Comparison of ENCODE assay signal across 8 mouse cellular contexts in genomic region chr2:13793969-13794363, GRCm38 (mm10). TPM values are rescaled to one million over a fixed set of nuclear protein-coding genes. Genes with fewer than 3 reads are reported as not detected.
A peak's percentile ranks its signal among the peaks of the same experiment; 100 is the strongest.
DNase-seq lines count a peak whose midpoint lies in the region; ATAC-seq lines count a peak whose summit lies in the region.

TSS of gene St8sia6 (minus strand) at chr2:13794064.

- H3K9me3 ChIP-seq in kidney, embryonic 14.5 days (ENCODE audit: control insufficient read depth, low read length): no peaks in the 10 kb centered on the region
- no peaks in the 10 kb centered on the region for H3K9me3 ChIP-seq in hindbrain, embryonic 12.5 days (replicated peaks)
- no peaks in the 10 kb centered on the region for H3K9me3 ChIP-seq in midbrain, embryonic 12.5 days

- no peak within 1 kb of the TSS for H3K27ac ChIP-seq in kidney, embryonic 14.5 days (ENCODE audit: low read depth, low read length)
- no peak within 1 kb of the TSS for H3K27ac ChIP-seq in brown adipose tissue, adult 24 weeks (replicated peaks; ENCODE audit: low read depth, low read length)
- H3K27ac ChIP-seq in hindbrain, embryonic 12.5 days: no peak within 1 kb of the TSS
- H3K27ac ChIP-seq in midbrain, embryonic 12.5 days (replicated peaks): no peak within 1 kb of the TSS

- H3K4me1 ChIP-seq in kidney, embryonic 14.5 days (ENCODE audit: control insufficient read depth, insufficient read depth, low read length): no peaks in the 10 kb centered on the region
- H3K4me1 ChIP-seq in brown adipose tissue, adult 24 weeks (ENCODE audit: control insufficient read depth, insufficient read depth, insufficient read length, low read length): no peaks in the 10 kb centered on the region
- H3K4me1 ChIP-seq in hindbrain, embryonic 12.5 days: 0 out of 2 replicates have a peak, but pooled peaks cover 3% of the 10 kb centered on the region
- H3K4me1 ChIP-seq in midbrain, embryonic 12.5 days: 0 out of 2 replicates have a peak, but pooled peaks cover 5% of the 10 kb centered on the region

- H3K4me3 ChIP-seq in kidney, embryonic 14.5 days (ENCODE audit: low read length): peak within 1 kb of the TSS; percentile 65
- peak within 1 kb of the TSS; percentile 64 for H3K4me3 ChIP-seq in brown adipose tissue, adult 24 weeks (ENCODE audit: insufficient read depth, low read depth, low read length)
- H3K4me3 ChIP-seq in hindbrain, embryonic 12.5 days: peak within 1 kb of the TSS; percentile 63
- peak within 1 kb of the TSS; percentile 64 for H3K4me3 ChIP-seq in midbrain, embryonic 12.5 days

- H3K4me2 ChIP-seq in kidney, embryonic 14.5 days (replicated peaks; ENCODE audit: low read depth, low read length): peak within 1 kb of the TSS; percentile 99
- peak within 1 kb of the TSS; percentile 97 for H3K4me2 ChIP-seq in hindbrain, embryonic 12.5 days (replicated peaks)
- H3K4me2 ChIP-seq in midbrain, embryonic 12.5 days (replicated peaks): peak within 1 kb of the TSS; percentile 95

- 40% methylated on average over 8 of the region's 8 CpGs for WGBS in kidney, embryonic 14.5 days
- 56% methylated on average over 8 of the region's 8 CpGs for WGBS in hindbrain, embryonic 12.5 days
- WGBS in midbrain, embryonic 12.5 days: 58% methylated on average over 8 of the region's 8 CpGs

- H3K27me3 ChIP-seq in kidney, embryonic 14.5 days (ENCODE audit: control insufficient read depth, insufficient read depth, low read length): peaks cover 23% of the 10 kb centered on the region
- H3K27me3 ChIP-seq in hindbrain, embryonic 12.5 days: peaks cover 33% of the 10 kb centered on the region
- peaks cover 34% of the 10 kb centered on the region for H3K27me3 ChIP-seq in midbrain, embryonic 12.5 days

- H3K9ac ChIP-seq in kidney, embryonic 14.5 days (ENCODE audit: low read depth, low read length): peak within 1 kb of the TSS; percentile 47; the same call in 1 of the 2 replicates
- peak within 1 kb of the TSS; percentile 77 for H3K9ac ChIP-seq in hindbrain, embryonic 12.5 days
- H3K9ac ChIP-seq in midbrain, embryonic 12.5 days (replicated peaks): peak within 1 kb of the TSS; percentile 63

- DNase-seq in kidney, postnatal 14 days: no peak
- no peak for DNase-seq in urinary bladder, postnatal 4 days (ENCODE audit: low spot score in 2 of 2)
- DNase-seq in right cerebral cortex, postnatal 25 days: no peak
- no peak for DNase-seq in frontal cortex, postnatal 14 days (ENCODE audit: low spot score in 2 of 2)

- H3K36me3 ChIP-seq in kidney, embryonic 14.5 days (ENCODE audit: control insufficient read depth, insufficient read depth, low read length): no peaks in the 10 kb centered on the region
- no peaks in the 10 kb centered on the region for H3K36me3 ChIP-seq in hindbrain, embryonic 12.5 days
- H3K36me3 ChIP-seq in midbrain, embryonic 12.5 days: no peaks in the 10 kb centered on the region

- no peak for ATAC-seq in kidney, embryonic 14.5 days (ENCODE audit: low FRiP score, low TSS enrichment)
- no peak for ATAC-seq in hindbrain, embryonic 12.5 days (ENCODE audit: low FRiP score)
- peak; percentile 2; the same call in 1 of the 2 replicates for ATAC-seq in midbrain, embryonic 12.5 days (ENCODE audit: low FRiP score, low read depth)

RNA-seq across cellular contexts. Expression of gene St8sia6, which starts in this region (rescaled TPM):
- polyA plus RNA-seq in kidney, embryonic 14.5 days (2014; fragmentation: Nextera tagmentation; extraction: Ambion mirVana): 2.4 and 4.5 TPM in 2 replicates
- polyA plus RNA-seq in brown adipose tissue, adult 24 weeks (2012; ENCODE audit: insufficient read depth, insufficient read length, missing spikeins): 1.1 TPM in 2 replicates
- 0.18 and 0.36 TPM in 2 replicates for polyA plus RNA-seq in hindbrain, embryonic 12.5 days (2016; fragmentation: Nextera tagmentation; extraction: Ambion mirVana)
- 0.26 and 0.34 TPM in 2 replicates for polyA plus RNA-seq in midbrain, embryonic 12.5 days (2016; fragmentation: Nextera tagmentation; extraction: Ambion mirVana)

Comparison
In these comparisons a context has a peak if more than half of its experiments do, and no peak if none do; other contexts are left out.
1. Peak in ATAC-seq, H3K4me3 ChIP-seq, H3K9ac ChIP-seq and H3K4me2 ChIP-seq in midbrain, embryonic 12.5 days; RNA of the gene not detected or under 1 TPM.